Mouse (Mus musculus): Measurements from ENCODE around the gene Ogfod1. TPM values are rescaled to one million over a fixed set of nuclear protein-coding genes. Genes with fewer than 3 reads are reported as not detected.

The Ogfod1 gene
- total RNA-seq (2012; rRNA removed): 17.0 and 19.1 TPM in 2 replicates

- peak; percentile 95 for TF ChIP-seq HCFC1 (IDR thresholded peaks at IDR 0.05; ENCODE audit: borderline replicate concordance, insufficient read depth, low read length)
- peak; percentile 96 for TF ChIP-seq CHD2 (IDR thresholded peaks at IDR 0.05; ENCODE audit: low read depth, low read length)
- TF ChIP-seq ZNF384 (IDR thresholded peaks at IDR 0.05; ENCODE audit: low read depth, low read length): no peak
- peak; percentile 99 for DNase-seq (ENCODE audit: low read depth, low spot score)
- Histone ChIP-seq H3K27ac (ENCODE audit: insufficient read depth, low read depth, low read length, poor library complexity, severe bottlenecking) (no peak within 1 kb of the TSS), H3K36me3 (ENCODE audit: control insufficient read depth, insufficient read depth, low read length, poor library complexity, severe bottlenecking) (no peaks in the 10 kb centered on the region), H3K9me3 (ENCODE audit: control insufficient read depth, insufficient read depth, low read depth, low read length) (no peaks in the 10 kb centered on the region), H3K4me3 (ENCODE audit: insufficient read depth in 1 of 2, low read depth in 1 of 2, low read length in 2 of 2, poor library complexity in 1 of 2, severe bottlenecking in 1 of 2) (peak within 1 kb of the TSS; percentile 92 to 96), H3K9ac (ENCODE audit: insufficient read depth, low read depth, low read length, poor library complexity, severe bottlenecking) (peak within 1 kb of the TSS; percentile 90), H3K4me1 (ENCODE audit: control insufficient read depth in 2 of 2, insufficient read depth in 2 of 2, low read length in 2 of 2, poor library complexity in 1 of 2) (peaks cover 11 to 12% of the 10 kb centered on the region in 2 experiments)
- in situ Hi-C loops (cut with MboI; ENCODE audit: low sequenced_read_pairs in 2 of 2, unreplicated experiment in 2 of 2): no loop called here
These were observed at the start of gene Ogfod1, which contains the start of gene Nudt21 for GRCm38 (mm10) chr8:94036944-94037524. Gene Ogfod1, plus strand, starts transcription at chr8:94037198. Gene Nudt21, minus strand, starts transcription at chr8:94037031.

- no peak overlapping the region for H3K4me3 ChIP-seq (ENCODE audit: insufficient read depth in 1 of 2, low read depth in 1 of 2, low read length in 2 of 2, poor library complexity in 1 of 2, severe bottlenecking in 1 of 2)
- H3K9ac ChIP-seq (ENCODE audit: insufficient read depth, low read depth, low read length, poor library complexity, severe bottlenecking): no peak overlapping the region
- H3K4me1 ChIP-seq (ENCODE audit: control insufficient read depth in 2 of 2, insufficient read depth in 2 of 2, low read length in 2 of 2, poor library complexity in 1 of 2): no peaks in the 10 kb centered on the region
- no peak for DNase-seq (ENCODE audit: low read depth, low spot score)
- in situ Hi-C loops (cut with MboI; ENCODE audit: low sequenced_read_pairs in 2 of 2, unreplicated experiment in 2 of 2): no loop called here
- H3K9me3 ChIP-seq (ENCODE audit: control insufficient read depth, insufficient read depth, low read depth, low read length): no peaks in the 10 kb centered on the region
- no peak for TF ChIP-seq ZC3H11A (IDR thresholded peaks at IDR 0.05; ENCODE audit: borderline replicate concordance, low read depth, low read length)
- no peak for TF ChIP-seq MAFK (IDR thresholded peaks at IDR 0.05; ENCODE audit: insufficient read depth, low read depth, low read length)
- TF ChIP-seq ZNF384 (IDR thresholded peaks at IDR 0.05; ENCODE audit: low read depth, low read length): no peak
- no peak for TF ChIP-seq HCFC1 (IDR thresholded peaks at IDR 0.05; ENCODE audit: borderline replicate concordance, insufficient read depth, low read length)
- TF ChIP-seq CHD2 (IDR thresholded peaks at IDR 0.05; ENCODE audit: low read depth, low read length): no peak
- H3K36me3 ChIP-seq (ENCODE audit: control insufficient read depth, insufficient read depth, low read length, poor library complexity, severe bottlenecking): peaks cover 8% of the 10 kb centered on the region; the same call in 1 of the 2 replicates
- no peak overlapping the region for H3K27ac ChIP-seq (ENCODE audit: insufficient read depth, low read depth, low read length, poor library complexity, severe bottlenecking)
These were observed 47.3 kb upstream of the Ogfod1 start for GRCm38 (mm10) chr8:93989739-93990138.

- TF ChIP-seq CHD2 (IDR thresholded peaks at IDR 0.05; ENCODE audit: low read depth, low read length) (no peak), ZNF384 (IDR thresholded peaks at IDR 0.05; ENCODE audit: low read depth, low read length) (no peak), HCFC1 (IDR thresholded peaks at IDR 0.05; ENCODE audit: borderline replicate concordance, insufficient read depth, low read length) (no peak), ZC3H11A (IDR thresholded peaks at IDR 0.05; ENCODE audit: borderline replicate concordance, low read depth, low read length) (no peak), MAFK (IDR thresholded peaks at IDR 0.05; ENCODE audit: insufficient read depth, low read depth, low read length) (no peak)
- peaks cover 5% of the 10 kb centered on the region for H3K36me3 ChIP-seq (ENCODE audit: control insufficient read depth, insufficient read depth, low read length, poor library complexity, severe bottlenecking)
- no peaks in the 10 kb centered on the region for H3K9me3 ChIP-seq (ENCODE audit: control insufficient read depth, insufficient read depth, low read depth, low read length)
- H3K27ac ChIP-seq (ENCODE audit: insufficient read depth, low read depth, low read length, poor library complexity, severe bottlenecking): no peak overlapping the region
- no peak overlapping the region for H3K9ac ChIP-seq (ENCODE audit: insufficient read depth, low read depth, low read length, poor library complexity, severe bottlenecking)
- H3K4me3 ChIP-seq (ENCODE audit: insufficient read depth in 1 of 2, low read depth in 1 of 2, low read length in 2 of 2, poor library complexity in 1 of 2, severe bottlenecking in 1 of 2): no peak overlapping the region
- H3K4me1 ChIP-seq (ENCODE audit: control insufficient read depth in 2 of 2, insufficient read depth in 2 of 2, low read length in 2 of 2, poor library complexity in 1 of 2): no peaks in the 10 kb centered on the region
- in situ Hi-C loops (cut with MboI; ENCODE audit: low sequenced_read_pairs in 2 of 2, unreplicated experiment in 2 of 2): no loop called here
- DNase-seq (ENCODE audit: low read depth, low spot score): no peak
These were observed 38.0 kb upstream of the Ogfod1 start for GRCm38 (mm10) chr8:93998961-93999360.

GRCm38 (mm10) chr8:94004139-94004538, 32.9 kb upstream of the Ogfod1 start:
- TF ChIP-seq CHD2 (IDR thresholded peaks at IDR 0.05; ENCODE audit: low read depth, low read length) (no peak), MAFK (IDR thresholded peaks at IDR 0.05; ENCODE audit: insufficient read depth, low read depth, low read length) (no peak), ZC3H11A (IDR thresholded peaks at IDR 0.05; ENCODE audit: borderline replicate concordance, low read depth, low read length) (no peak), HCFC1 (IDR thresholded peaks at IDR 0.05; ENCODE audit: borderline replicate concordance, insufficient read depth, low read length) (no peak)
- in situ Hi-C loops (cut with MboI; ENCODE audit: low sequenced_read_pairs in 2 of 2, unreplicated experiment in 2 of 2): no loop called here
- no peak overlapping the region for H3K27ac ChIP-seq (ENCODE audit: insufficient read depth, low read depth, low read length, poor library complexity, severe bottlenecking)

More at GRCm38 (mm10) chr8:94004139-94004538, 32.9 kb upstream of the Ogfod1 start:
- Histone ChIP-seq H3K4me3 (ENCODE audit: insufficient read depth in 1 of 2, low read depth in 1 of 2, low read length in 2 of 2, poor library complexity in 1 of 2, severe bottlenecking in 1 of 2) (no peak overlapping the region), H3K9me3 (ENCODE audit: control insufficient read depth, insufficient read depth, low read depth, low read length) (no peaks in the 10 kb centered on the region), H3K9ac (ENCODE audit: insufficient read depth, low read depth, low read length, poor library complexity, severe bottlenecking) (no peak overlapping the region), H3K36me3 (ENCODE audit: control insufficient read depth, insufficient read depth, low read length, poor library complexity, severe bottlenecking) (no peaks in the 10 kb centered on the region; the same call in 1 of the 2 replicates), H3K4me1 (ENCODE audit: control insufficient read depth in 2 of 2, insufficient read depth in 2 of 2, low read length in 2 of 2, poor library complexity in 1 of 2) (peaks cover 0 to 3% of the 10 kb centered on the region in 2 experiments; a peak in 1 of 4 replicates)
- no peak for DNase-seq (ENCODE audit: low read depth, low spot score)

All from ES-E14 (cell line).